Mouse (Mus musculus) liver, embryonic 11.5 days (tissue): ENCODE results near the gene Myo6. TPM values are rescaled to one million over a fixed set of nuclear protein-coding genes. Genes with fewer than 3 reads are reported as not detected.

Experiments used
- ATAC-seq: fragments of 200-750 bp; cut with Nextera tagmentation; replicated peaks from 2 replicates; pipeline ENCODE4 v1.8.0; 2017; ENCODE audit warnings: moderate number of reproducible peaks, mild to moderate bottlenecking, moderate TSS enrichment, moderate library complexity; ENCODE audit not compliant: low FRiP score
- DNase-seq: peaks from one replicate; pipeline ENCODE4 v3.0.0-alpha.2; 2017; ENCODE audit warnings: low spot score
- H3K27ac ChIP-seq: fragments of 300-500 bp; sonication (generic); 2 replicates; pipeline ENCODE4 v1.5.1; 2014; ENCODE audit warnings: mild to moderate bottlenecking, low read depth, low read length, control low read depth
- H3K27me3 ChIP-seq: fragments of 300-500 bp; sonication (generic); replicated peaks from 2 replicates; pipeline ENCODE4 v1.6.1; 2014; ENCODE audit warnings: low read length, mixed read lengths; ENCODE audit not compliant: control insufficient read depth, insufficient read depth
- H3K36me3 ChIP-seq: fragments of 300-500 bp; sonication (generic); 2 replicates; pipeline ENCODE4 v1.6.1; 2014; ENCODE audit warnings: mild to moderate bottlenecking, low read length, moderate library complexity, mixed read lengths; ENCODE audit not compliant: control insufficient read depth, insufficient read depth
- H3K4me1 ChIP-seq: fragments of 300-500 bp; sonication (generic); replicated peaks from 2 replicates; pipeline ENCODE4 v1.6.1; 2014; ENCODE audit warnings: low read length, mixed read lengths; ENCODE audit not compliant: control insufficient read depth, insufficient read depth
- H3K4me2 ChIP-seq: fragments of 300-500 bp; sonication (generic); 2 replicates; pipeline ENCODE4 v1.6.1; 2014; ENCODE audit warnings: mild to moderate bottlenecking, control low read depth, moderate library complexity
- H3K4me3 ChIP-seq: fragments of 300-500 bp; sonication (generic); 2 replicates; pipeline ENCODE4 v1.5.1; 2014; ENCODE audit warnings: low read depth, low read length, control low read depth
- H3K9ac ChIP-seq: fragments of 300-500 bp; sonication (generic); 2 replicates; pipeline ENCODE4 v1.6.1; 2014; ENCODE audit warnings: low read depth, low read length, control low read depth
- H3K9me3 ChIP-seq: fragments of 300-500 bp; sonication (generic); 2 replicates; pipeline ENCODE4 v1.6.1; 2016; ENCODE audit warnings: low read length, inconsistent platforms, mixed read lengths; ENCODE audit not compliant: control insufficient read depth
- WGBS: fragments of 180-500 bp; shearing (Covaris S2); extraction: QIAGEN DNeasy Blood & Tissue Kit; methylation state at CpG from one replicate; pipeline ENCODE4 v1.1.7; 2014; 5-methylcytosine and 5-hydroxymethylcytosine counted together
- polyA plus RNA-seq: library from polyadenylated mRNA; unstranded; fragments of >200 nt; fragmentation: Nextera tagmentation; extraction: Ambion mirVana; gene quantifications from 2 replicates; pipeline ENCODE4 v1.2.1, GENCODE M21; 2014

Myo6 gene
- polyA plus RNA-seq, 1 experiment from 2014 or later: 8.2 TPM

DNA sequence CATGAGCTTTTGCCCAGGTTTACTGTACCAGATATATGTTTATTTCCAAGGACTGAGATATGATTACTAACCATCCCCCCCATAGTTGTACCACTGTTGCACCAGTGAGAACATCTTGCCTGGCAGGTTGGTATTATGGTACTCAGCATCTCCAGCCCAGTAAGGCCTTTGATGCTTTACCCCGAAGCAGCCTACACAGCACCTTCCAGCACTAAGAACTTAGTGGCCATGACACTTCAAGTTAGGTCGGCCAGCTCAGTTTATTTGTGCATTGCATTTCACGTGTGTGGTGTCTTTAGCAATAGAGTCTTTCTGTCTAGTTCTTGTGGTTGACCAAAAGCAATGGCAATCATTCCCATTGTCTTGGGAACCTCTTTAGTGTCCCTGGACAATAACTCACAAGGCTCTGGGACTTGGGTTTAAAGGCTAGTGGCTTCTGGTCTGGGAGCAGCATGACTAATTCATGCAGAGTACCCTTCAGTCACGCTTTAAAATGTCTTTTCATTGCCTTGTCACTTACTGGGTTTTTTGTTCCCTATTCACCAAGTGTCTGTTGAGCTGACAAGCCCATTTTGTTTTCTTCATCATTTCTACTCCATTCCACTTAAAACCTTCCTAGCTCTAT lies 69.1 kb downstream of the Myo6 start:
- 85% methylated on average over 4 of the region's 4 CpGs for WGBS
- ATAC-seq (no peak), DNase-seq (no peak)
- H3K4me2 ChIP-seq: no peak overlapping the region
- H3K9me3 ChIP-seq: no peaks in the 10 kb centered on the region
- H3K27ac ChIP-seq: no peak overlapping the region
- H3K9ac ChIP-seq: no peak overlapping the region
- no peaks in the 10 kb centered on the region for H3K27me3 ChIP-seq
- no peaks in the 10 kb centered on the region for H3K36me3 ChIP-seq
- H3K4me3 ChIP-seq: no peak overlapping the region
- no peaks in the 10 kb centered on the region for H3K4me1 ChIP-seq

DNA sequence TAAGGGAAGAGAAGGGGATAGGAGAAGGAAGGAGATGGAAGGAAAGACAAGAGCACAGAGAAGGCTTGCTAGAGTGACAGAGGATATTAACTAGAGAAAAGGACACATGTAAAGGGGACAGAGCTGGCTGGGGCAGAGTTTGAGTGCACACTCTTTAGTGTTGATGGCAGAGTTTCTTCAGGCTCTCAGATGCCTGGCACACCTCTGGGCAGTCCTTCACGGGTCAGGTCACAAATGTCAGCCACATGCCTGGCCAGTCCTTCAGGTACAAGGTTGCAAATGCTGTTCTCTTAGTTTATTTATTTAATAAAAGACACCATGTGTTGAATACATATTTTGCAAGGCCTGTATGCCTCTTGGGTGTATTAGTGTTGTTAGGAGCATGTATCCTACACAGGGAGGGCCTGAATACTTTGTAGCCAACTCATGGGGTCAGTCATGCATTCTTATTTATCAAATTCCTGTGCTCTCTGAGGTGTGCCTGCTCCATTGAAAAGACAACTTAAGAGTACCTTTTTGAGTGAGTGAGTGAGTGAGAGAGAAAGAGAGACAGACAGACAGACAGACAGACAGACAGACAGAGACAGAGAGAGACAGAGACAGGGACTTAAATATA lies 72.5 kb downstream of the Myo6 start:
- 77% methylated on average over 1 of the region's 1 CpGs for WGBS
- DNase-seq: no peak
- no peak overlapping the region for H3K4me2 ChIP-seq
- no peaks in the 10 kb centered on the region for H3K9me3 ChIP-seq
- no peaks in the 10 kb centered on the region for H3K36me3 ChIP-seq
- no peaks in the 10 kb centered on the region for H3K4me1 ChIP-seq
- no peak overlapping the region for H3K9ac ChIP-seq
- no peak for ATAC-seq
- H3K27ac ChIP-seq: no peak overlapping the region
- H3K27me3 ChIP-seq: no peaks in the 10 kb centered on the region
- no peak overlapping the region for H3K4me3 ChIP-seq

DNA sequence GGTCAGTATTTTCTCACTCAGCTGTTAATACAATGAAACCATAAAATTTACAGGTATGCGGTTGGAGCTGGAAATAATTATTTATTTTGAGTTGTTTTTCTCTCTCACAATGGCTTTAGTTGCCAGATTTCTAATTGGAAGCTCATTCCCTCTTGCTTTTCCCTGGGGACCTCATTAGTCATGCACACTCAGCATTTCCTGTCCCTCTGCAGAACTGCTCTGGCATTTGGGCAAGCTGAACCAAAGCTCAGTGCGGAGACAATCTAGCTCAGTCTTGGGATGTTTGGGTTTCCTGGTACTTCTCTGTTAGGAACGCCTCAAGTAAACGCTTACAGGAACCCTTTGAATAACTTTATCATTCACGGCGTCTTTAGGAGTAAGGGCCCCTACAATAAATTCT lies 76.9 kb downstream of the Myo6 start:
- no peak for DNase-seq
- Histone ChIP-seq H3K9me3 (no peaks in the 10 kb centered on the region), H3K27me3 (no peaks in the 10 kb centered on the region), H3K9ac (no peak overlapping the region), H3K27ac (no peak overlapping the region), H3K4me1 (no peaks in the 10 kb centered on the region), H3K36me3 (no peaks in the 10 kb centered on the region), H3K4me2 (no peak overlapping the region), H3K4me3 (no peak overlapping the region)
- ATAC-seq: no peak
- WGBS: 78% methylated on average over 6 of the region's 6 CpGs

DNA sequence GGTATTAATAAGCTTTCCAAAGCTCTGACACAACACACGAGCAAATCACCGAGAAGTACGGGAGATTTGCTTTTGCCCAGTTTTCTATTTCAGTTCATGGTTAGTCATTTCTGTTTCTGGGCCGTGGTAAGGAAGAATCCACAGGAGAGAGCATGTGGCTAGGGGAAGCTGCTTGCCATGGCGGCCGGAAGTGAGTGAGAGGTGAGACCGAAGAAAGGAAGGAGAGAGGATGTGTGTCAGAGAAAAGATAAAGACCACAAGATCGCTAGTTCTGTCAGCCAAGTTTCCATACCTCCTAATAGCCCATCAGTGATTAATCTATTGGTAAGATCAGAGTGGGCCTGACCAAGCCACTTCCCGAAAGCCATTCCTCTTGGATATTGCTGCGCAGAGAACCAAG lies 87.3 kb downstream of the Myo6 start:
- H3K4me3 ChIP-seq: no peak overlapping the region
- H3K4me2 ChIP-seq: no peak overlapping the region
- no peaks in the 10 kb centered on the region for H3K27me3 ChIP-seq
- H3K4me1 ChIP-seq: no peaks in the 10 kb centered on the region
- H3K9me3 ChIP-seq: no peaks in the 10 kb centered on the region
- DNase-seq: no peak
- H3K9ac ChIP-seq: no peak overlapping the region
- no peak overlapping the region for H3K27ac ChIP-seq
- 40% methylated on average over 10 of the region's 10 CpGs for WGBS
- ATAC-seq: no peak; the same call in 1 of the 2 replicates
- H3K36me3 ChIP-seq: no peaks in the 10 kb centered on the region

DNA sequence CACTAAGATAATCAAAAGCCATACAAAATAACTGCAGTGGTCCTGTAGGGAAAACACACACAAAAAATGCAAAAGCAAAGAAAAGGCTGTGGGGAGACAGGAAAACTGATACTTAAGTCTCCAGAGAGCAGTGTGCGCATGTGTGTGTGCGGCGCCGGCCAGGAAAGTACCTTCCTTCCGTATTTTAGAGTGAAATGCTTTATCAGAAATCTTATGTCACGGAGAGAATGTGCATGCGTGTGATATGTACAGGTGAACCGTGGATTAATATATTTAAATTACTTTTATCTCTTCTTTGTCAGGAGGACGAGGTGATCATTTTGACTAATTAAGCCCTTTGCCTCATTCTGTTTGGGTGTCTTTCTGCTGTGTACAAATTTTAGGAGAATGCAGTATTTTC lies 88.4 kb downstream of the Myo6 start:
- DNase-seq: no peak
- Histone ChIP-seq H3K9ac (no peak overlapping the region), H3K9me3 (no peaks in the 10 kb centered on the region), H3K4me1 (no peaks in the 10 kb centered on the region), H3K4me2 (no peak overlapping the region), H3K4me3 (no peak overlapping the region), H3K27me3 (no peaks in the 10 kb centered on the region), H3K27ac (no peak overlapping the region), H3K36me3 (no peaks in the 10 kb centered on the region)
- 61% methylated on average over 9 of the region's 9 CpGs for WGBS
- no peak for ATAC-seq

DNA sequence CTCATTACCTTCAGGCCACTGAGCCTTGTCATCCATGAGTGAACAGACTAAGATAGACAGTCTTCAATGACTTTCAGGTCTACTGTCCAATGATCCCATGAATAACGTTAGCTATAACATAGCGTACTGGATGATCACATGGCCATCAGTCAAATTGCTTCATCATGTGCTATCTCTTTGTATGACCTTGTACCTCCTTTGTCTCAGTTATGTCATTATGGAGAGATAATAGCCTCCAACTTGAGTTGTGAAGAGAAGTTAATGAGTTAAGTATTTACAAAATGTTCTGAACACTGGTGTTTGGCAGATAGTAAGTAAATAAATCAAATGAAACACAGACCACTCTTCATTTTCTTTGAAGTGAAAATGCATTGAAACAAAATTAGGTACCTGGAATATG lies 91.7 kb downstream of the Myo6 start:
- no peak overlapping the region for H3K27ac ChIP-seq
- no peak overlapping the region for H3K9ac ChIP-seq
- DNase-seq (no peak), ATAC-seq (no peak)
- H3K4me3 ChIP-seq: no peak overlapping the region
- no peaks in the 10 kb centered on the region for H3K4me1 ChIP-seq
- no peak overlapping the region for H3K4me2 ChIP-seq
- H3K9me3 ChIP-seq: no peaks in the 10 kb centered on the region
- no peaks in the 10 kb centered on the region for H3K27me3 ChIP-seq
- WGBS: 85% methylated on average over 2 of the region's 2 CpGs
- no peaks in the 10 kb centered on the region for H3K36me3 ChIP-seq

DNA sequence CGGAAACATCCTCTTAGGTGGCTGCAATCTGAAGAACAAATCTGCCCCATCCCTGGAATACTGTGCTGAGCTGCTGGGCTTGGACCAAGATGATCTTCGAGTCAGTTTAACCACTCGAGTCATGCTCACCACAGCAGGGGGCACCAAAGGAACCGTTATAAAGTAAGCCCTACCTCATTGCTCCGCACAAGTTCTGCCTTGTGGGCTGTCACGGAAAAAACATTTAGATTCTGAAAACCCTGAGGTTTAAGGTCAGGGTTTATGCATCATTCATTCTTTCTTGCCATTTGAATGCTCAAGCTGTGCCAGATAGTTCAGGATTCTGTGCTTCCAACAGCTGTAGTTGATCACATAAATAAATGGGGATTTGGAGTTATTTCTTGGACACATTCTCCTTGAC lies 93.6 kb downstream of the Myo6 start:
- ATAC-seq: no peak
- no peaks in the 10 kb centered on the region for H3K27me3 ChIP-seq
- H3K4me2 ChIP-seq: no peak overlapping the region
- 49% methylated on average over 6 of the region's 6 CpGs for WGBS
- H3K36me3 ChIP-seq: no peaks in the 10 kb centered on the region
- no peak overlapping the region for H3K4me3 ChIP-seq
- no peaks in the 10 kb centered on the region for H3K4me1 ChIP-seq
- DNase-seq: no peak
- no peaks in the 10 kb centered on the region for H3K9me3 ChIP-seq
- no peak overlapping the region for H3K9ac ChIP-seq
- no peak overlapping the region for H3K27ac ChIP-seq

DNA sequence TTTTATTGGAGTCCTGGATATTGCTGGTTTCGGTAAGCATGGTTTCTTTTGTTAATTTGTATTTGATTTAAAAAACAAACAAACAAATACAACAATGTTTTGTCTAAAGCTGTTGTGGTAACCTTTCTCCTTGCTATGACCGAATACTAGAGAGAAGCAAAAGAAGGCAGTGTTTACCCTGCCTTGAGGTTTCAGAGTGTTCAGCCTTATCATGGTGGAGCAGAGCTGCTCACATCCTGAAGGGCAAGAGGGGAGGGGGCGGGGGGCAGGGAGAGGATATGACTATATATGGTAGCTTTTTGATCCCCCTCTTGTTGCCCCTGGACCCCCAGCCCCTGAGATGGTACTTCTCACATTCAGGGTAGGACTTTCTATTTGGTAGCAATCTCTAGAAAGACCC lies 96.1 kb downstream of the Myo6 start:
- Histone ChIP-seq H3K9me3 (no peaks in the 10 kb centered on the region), H3K9ac (no peak overlapping the region), H3K36me3 (no peaks in the 10 kb centered on the region), H3K27me3 (no peaks in the 10 kb centered on the region), H3K4me2 (no peak overlapping the region), H3K4me1 (no peaks in the 10 kb centered on the region), H3K27ac (no peak overlapping the region), H3K4me3 (no peak overlapping the region)
- 55% methylated on average over 3 of the region's 3 CpGs for WGBS
- peak; percentile 48; the same call in 1 of the 2 replicates for ATAC-seq
- no peak for DNase-seq

DNA sequence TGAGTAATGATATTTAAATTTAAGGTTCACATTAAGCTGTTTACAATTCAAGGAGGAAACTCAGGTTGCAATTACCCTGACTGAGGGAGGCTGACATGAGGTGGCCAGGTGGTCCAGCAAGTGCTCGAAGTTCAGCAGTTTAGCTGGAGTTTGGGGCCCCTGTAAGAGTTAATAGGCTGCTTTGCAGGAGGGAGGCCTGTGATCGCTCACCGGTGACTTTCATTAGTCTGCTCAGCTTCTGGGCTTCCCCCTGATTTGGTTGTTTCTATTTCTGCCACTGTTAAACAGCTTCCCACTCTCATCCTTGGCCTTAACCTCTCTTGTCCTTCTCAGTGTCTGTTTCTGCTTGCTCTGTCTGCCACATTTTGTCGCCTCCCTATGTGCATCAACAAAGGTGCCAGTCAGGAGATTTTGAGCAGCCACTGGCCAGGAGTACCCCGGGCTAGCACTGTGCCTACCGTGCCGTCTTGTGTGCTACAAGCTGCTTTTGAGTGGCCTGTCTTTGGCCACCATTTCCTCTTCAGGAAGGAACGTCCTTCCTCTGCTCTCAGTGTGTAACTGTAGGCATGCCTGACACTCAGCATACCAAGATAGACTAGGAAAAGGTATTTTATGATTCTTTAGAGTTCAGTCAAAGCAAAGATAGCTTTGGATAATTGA lies 97.7 kb downstream of the Myo6 start:
- no peak overlapping the region for H3K9ac ChIP-seq
- WGBS: 39% methylated on average over 8 of the region's 8 CpGs
- no peak overlapping the region for H3K4me2 ChIP-seq
- no peak overlapping the region for H3K27ac ChIP-seq
- no peaks in the 10 kb centered on the region for H3K36me3 ChIP-seq
- no peaks in the 10 kb centered on the region for H3K4me1 ChIP-seq
- no peaks in the 10 kb centered on the region for H3K9me3 ChIP-seq
- H3K4me3 ChIP-seq: no peak overlapping the region
- DNase-seq (no peak), ATAC-seq (no peak)
- H3K27me3 ChIP-seq: no peaks in the 10 kb centered on the region
